Mouse (Mus musculus) cerebral cortex, adult 2 months (tissue): ENCODE measurements around the gene Tenm2.

Source experiments
- WGBS: fragments of 180-500 bp; shearing (Covaris S2); methylation state at CpG from one replicate; pipeline ENCODE4 v1.1.7; 2018; 5-methylcytosine and 5-hydroxymethylcytosine counted together

Tenm2 gene

GRCm38 (mm10) chr11:36052598-36052997, 1183.2 kb downstream of the Tenm2 start:
- 66% methylated on average over 2 of the region's 2 CpGs for WGBS

GRCm38 (mm10) chr11:36052091-36052490, 1183.7 kb downstream of the Tenm2 start:
- 86% methylated on average over 1 of the region's 1 CpGs for WGBS

DNA sequence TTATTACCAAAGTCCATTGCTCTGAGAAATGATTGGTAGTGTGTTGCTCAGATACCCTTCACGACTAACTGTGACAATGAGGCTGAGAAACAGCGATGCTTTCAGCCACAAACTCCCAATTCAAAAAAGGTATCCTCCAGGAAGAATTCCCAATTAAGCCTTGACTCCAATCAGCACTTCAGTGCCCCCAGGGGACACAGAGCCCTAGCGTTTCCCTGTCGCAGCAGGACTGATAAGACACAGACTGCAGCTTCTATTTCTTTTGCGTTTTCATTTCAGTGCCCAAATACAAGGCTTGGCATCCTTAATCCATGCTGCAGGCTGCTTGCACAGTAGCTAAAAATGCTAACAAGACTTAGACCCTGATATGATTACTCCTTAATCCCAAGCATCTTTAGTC, 1186.2 kb downstream of the Tenm2 start:
- 28% methylated on average over 5 of the region's 5 CpGs for WGBS

DNA sequence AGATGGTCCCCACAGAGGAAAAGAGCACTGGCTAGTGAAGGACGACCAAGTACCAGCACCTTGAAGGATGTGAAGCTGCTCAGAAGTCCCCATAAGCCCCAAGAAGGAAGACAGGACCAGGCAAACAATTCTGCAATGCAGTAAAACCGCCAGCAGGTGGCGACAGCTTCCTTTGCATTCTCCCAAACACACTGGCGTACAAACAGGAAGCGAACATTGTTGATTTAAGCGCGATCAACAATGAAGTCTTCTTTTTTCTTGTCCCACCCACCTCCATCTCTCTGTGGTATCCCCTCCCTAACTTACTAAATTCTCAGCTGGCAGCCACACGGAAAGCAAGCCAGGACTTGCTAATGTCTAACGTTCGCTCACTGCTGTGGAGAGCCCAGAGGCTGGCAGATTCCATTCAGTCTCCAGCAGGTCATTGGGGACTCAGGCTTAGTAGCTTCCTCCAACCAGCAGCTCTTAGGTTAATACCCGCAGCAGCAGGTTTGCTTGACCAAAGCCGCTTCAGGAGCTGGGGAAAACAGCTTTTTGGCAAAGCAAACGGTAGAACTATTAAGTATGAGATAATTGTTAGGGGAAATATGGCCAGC, 1190.0 kb downstream of the Tenm2 start:
- 4% methylated on average over 13 of the region's 13 CpGs for WGBS

GRCm38 (mm10) chr11:36041411-36041810, 1194.4 kb downstream of the Tenm2 start:
- 88% methylated on average over 13 of the region's 13 CpGs for WGBS

DNA sequence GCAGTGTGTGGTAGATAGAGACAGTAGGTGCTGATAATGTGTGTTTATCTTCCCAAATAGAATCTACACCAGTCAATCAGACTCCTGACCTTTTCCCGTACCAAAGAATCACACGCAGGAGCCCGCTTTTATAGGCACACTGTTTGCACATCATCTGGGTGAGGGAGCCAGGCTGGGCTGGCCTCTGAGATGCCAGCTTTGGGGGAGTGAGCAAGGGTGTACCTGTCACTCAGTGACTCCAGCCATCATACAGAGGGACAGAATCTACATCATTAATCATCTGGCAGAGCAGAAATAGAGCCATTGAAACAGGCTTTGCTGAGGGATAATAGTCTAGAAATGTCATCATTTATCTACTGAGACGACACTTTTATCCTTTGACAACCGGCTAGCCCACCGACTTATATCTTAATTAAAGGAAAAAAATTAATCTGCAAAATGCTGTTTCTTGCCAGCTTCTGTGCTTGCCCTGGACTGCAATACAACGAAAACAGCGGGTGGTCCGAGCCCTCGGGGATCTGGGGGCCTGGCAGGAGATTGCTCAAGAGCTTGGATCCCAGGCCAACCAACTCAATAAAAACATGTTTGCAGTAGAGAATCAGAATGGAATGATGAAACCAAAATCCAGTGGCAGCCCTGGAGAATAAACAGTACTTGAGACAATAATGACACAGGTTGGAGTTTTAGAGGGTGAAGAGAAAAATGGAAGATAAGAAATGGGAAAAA, 1195.1 kb downstream of the Tenm2 start:
- WGBS = 69% methylated on average over 10 of the region's 10 CpGs

DNA sequence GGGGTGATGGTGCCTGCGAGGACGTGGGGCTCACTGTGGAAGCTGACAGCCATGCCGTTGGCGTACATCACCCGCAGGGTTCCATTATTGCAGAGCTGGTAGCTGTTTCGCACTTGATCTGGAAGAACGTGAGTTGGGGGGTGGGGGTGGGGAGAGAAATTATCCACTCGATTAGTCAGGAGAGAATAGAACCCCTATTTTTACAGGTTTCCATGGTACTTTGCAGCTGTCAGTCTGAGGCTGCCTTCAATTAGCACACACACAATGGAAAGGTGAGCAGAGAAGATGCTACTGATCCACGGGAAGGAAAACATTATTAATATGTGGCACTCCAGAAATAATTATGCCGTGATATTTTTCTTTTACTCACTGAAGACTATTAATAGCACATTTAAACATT, 1195.9 kb downstream of the Tenm2 start:
- WGBS = 82% methylated on average over 10 of the region's 10 CpGs

GRCm38 (mm10) chr11:36038386-36038785, 1197.4 kb downstream of the Tenm2 start:
- 75% methylated on average over 3 of the region's 3 CpGs for WGBS

DNA sequence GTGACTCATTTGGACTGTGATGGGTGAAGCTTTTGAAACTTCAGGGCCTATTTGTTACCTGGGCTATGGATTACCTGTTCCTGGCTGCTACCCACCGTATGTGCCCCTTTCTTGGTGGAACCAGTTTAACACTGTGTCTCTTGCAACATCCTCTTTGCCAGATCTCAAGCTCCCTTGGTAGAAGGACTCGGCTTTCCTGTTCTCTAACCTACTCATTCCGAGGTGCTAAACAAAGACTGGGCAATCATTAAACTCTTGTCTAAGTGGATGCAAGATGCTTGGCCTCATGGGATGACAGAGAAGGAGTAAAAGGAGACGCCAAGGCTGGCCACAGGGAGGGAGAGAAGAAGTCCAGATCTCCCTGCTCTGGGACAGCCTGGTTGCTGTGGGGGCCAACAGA, 1198.5 kb downstream of the Tenm2 start:
- 81% methylated on average over 4 of the region's 4 CpGs for WGBS

- WGBS = 40% methylated on average over 7 of the region's 7 CpGs
These were observed 1199.6 kb downstream of the Tenm2 start for GRCm38 (mm10) chr11:36036061-36036695.

GRCm38 (mm10) chr11:36031751-36032150, 1204.0 kb downstream of the Tenm2 start:
- WGBS = 50% methylated on average over 9 of the region's 9 CpGs

DNA sequence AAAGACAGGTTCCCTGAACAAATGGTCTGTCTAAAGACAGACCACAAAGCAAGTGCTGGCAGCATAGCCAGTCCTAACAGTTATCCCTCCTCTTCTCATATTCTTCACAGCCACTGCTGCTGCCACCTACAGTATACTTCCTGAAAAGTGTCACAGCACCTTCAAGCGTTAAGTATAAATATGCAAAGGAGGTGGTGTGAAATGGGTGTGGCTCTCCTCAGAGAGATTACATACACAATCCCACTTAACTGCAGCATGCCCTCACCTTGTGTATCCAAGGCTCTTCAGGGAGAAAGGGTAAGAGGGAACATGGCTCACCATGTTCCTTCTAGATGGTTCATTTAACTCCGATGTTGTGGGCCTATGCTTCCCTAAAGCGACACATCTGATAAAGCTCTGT, 1215.8 kb downstream of the Tenm2 start:
- 56% methylated on average over 3 of the region's 3 CpGs for WGBS

DNA sequence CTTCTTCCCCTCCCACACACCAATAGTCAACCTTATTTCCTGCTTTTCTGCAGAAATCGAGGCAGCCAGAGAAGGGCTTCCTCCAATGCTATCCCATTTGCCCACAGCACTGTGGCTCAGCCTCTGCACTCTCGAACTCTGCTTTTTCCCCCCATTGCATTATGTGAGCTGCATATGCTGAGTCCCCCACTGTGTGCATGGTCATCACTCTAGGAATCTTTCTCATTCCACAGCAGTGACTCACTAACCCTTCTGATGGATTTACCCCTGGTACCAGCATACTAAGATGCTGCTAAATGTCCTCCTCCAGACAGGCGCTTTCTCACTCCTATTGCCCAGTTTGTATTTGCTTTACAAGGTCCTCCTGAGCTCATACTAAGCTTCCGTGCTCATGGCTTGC, 1222.6 kb downstream of the Tenm2 start:
- 73% methylated on average over 4 of the region's 4 CpGs for WGBS

- WGBS = 68% methylated on average over 11 of the region's 11 CpGs
These were observed 1226.2 kb downstream of the Tenm2 start for GRCm38 (mm10) chr11:36009281-36010208.

DNA sequence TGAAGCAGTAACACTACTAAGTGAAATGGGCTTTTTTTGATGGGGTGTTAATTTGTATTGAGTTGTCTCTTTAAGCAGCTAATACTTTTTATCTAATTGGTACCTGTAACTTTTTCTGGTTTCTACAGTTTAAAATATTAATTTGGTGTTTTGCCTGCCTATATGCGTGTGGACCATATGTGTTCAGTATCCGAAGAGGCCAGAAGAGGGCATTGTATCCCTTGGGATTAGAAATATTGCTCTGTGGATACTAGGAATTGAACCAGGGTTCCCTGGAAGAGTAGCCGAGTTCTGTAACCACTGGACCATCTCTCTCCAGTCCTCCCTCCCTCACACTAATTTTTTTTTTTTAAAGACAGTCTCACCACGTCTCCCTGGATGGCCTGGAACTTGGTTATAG, 1232.9 kb downstream of the Tenm2 start:
- 53% methylated on average over 4 of the region's 4 CpGs for WGBS

GRCm38 (mm10) chr11:36001282-36001970, 1234.3 kb downstream of the Tenm2 start:
- 4% methylated on average over 28 of the region's 28 CpGs for WGBS

DNA sequence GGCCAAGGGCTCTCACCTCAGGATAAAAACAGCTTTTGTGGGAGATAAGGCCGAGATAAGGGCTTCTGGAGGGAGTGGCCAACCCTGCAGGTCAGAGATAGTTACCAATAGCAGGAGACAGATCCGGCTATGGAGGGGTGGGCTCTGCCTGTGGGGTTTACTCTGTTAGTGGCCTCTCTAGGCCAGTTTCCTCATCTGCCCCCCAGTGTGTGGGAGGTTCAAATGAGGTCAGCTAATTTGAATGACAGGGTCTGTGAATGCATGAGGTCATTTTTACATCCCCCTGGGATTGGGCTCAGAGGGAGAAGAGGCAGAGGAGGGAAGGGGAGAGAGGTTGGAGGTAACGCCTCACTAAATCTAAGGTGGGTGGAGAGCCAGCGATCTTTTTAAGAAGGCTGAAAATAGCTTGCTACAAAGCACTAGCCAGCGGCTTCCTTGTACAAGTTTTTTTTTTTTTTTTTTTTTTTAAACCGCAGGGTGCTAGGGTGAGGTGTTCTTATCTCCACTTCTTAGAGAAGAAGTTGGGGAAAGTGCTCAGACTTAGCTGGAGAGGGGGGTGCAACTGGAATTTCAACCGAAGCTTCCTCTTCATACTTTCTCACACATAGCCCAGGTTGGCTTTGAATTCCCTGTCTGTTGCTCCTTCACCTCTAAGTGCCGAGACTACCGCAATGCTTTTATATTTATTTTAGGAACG, 1235.0 kb downstream of the Tenm2 start:
- WGBS = 15% methylated on average over 10 of the region's 10 CpGs

DNA sequence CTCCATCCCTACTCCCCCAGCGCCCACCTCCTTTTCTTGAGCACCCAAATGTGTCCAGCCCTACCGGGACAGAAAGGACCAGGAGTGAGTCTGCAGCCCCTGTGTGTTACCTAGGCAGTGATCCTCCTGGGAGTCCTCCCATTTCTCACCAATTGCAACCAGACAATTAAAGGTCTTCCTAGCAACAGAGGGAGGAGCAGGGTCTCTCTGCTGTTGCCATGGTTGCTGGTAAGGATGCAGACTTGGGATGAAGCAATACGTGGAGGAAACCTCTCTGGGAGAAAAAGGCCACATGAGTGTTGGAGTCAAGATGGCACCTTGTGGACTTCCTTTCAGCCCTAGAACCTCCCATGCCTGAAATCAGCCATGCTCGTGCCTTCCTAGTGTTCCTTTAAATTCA, 1235.7 kb downstream of the Tenm2 start:
- 52% methylated on average over 4 of the region's 4 CpGs for WGBS

DNA sequence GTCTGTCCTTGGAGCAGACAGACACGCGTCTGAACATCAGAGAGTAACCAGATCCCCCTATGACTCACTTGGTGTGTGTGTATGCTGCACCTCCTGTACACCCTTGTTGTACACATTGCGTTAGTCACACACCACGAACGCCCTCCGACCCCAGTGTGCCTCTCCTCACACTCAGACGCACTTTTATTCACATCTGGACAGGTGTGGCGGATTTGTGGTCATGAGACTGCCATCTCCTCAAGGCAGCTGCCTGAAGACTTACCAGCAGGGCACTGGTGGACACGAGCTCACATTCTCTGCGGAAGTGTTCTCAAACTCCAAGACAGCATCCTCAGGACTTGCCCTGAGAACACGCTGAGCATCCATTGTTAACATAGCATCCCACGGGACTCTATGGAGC, 1237.7 kb downstream of the Tenm2 start:
- WGBS = 78% methylated on average over 12 of the region's 12 CpGs

DNA sequence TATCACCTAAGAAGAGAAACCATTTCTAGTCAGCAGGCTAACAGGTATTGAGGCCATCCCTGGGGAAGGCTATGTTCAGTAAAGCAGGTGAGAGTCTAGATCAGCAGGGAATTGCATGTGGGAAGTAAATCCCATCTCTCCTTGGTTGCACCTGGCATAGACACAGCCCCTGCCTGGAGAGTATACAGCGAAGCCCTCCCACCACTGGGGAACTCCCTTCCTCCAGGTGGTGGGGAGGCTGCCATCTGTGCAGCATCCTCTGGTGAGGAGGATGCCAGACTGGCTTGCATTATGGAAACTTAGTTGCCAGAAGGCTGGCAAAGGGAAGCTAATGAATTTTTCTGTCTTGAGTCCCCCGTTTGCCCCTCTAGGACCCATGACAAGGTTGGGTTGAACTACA, 1243.9 kb downstream of the Tenm2 start:
- WGBS = 45% methylated on average over 2 of the region's 2 CpGs

GRCm38 (mm10) chr11:35989967-35990366, 1245.8 kb downstream of the Tenm2 start:
- 56% methylated on average over 4 of the region's 4 CpGs for WGBS
